Mouse (Mus musculus) E14TG2a.4 (cell line): Measurements from ENCODE around the gene Rapgef4.

ENCODE experiments used
- H3K27me3 ChIP-seq: 2 replicates; pipeline ENCODE4 v1.6.1; 2014; ENCODE audit warnings: low read length, control low read depth; ENCODE audit not compliant: insufficient read depth
- H3K36me3 ChIP-seq: 2 replicates; pipeline ENCODE4 v1.6.1; 2014; ENCODE audit warnings: low read length, control low read depth; ENCODE audit not compliant: insufficient read depth
- H3K4me1 ChIP-seq: replicated peaks from 2 replicates; pipeline ENCODE4 v1.6.1; 2014; ENCODE audit warnings: low read depth, low read length, control low read depth
- H3K4me3 ChIP-seq: replicated peaks from 2 replicates; pipeline ENCODE4 v1.5.1; 2014; ENCODE audit warnings: mild to moderate bottlenecking, low read length
- H3K9me3 ChIP-seq: 2 replicates; pipeline ENCODE4 v1.6.1; 2014; ENCODE audit warnings: low read length, control low read depth
- CTCF ChIP-seq: conservative IDR thresholded peaks from 2 replicates; pipeline ENCODE4 v1.5.1; 2014; ENCODE audit warnings: low read length
- NANOG ChIP-seq: IDR thresholded peaks from 2 replicates; pipeline ENCODE4 v1.6.1; 2014; ENCODE audit warnings: borderline replicate concordance, low read length, mixed read lengths
- POU5F1 ChIP-seq: IDR thresholded peaks from 2 replicates; pipeline ENCODE4 v1.6.1; 2014; ENCODE audit warnings: low read length, borderline replicate concordance

Rapgef4 gene

DNA sequence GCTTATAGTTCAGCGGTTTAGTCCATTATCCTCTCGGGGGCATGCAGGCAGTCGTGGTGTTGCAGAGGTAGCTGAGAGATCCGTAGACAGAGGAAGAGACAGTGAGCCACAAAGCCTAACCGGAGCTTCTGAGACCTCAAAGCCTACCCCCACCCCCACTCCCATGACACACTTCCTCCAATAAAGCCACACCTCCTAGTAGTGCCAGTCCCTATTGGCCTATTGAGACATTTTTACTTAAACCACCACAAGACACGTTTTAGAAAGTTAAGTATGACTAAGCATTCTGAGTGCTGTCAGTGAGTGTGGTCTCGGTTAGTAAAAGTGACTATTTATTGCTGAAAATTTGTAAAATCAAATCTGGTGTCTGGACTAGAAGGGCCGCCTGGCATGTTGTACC is 189.5 kb downstream of the Rapgef4 start:
- Histone ChIP-seq H3K9me3 (no peaks in the 10 kb centered on the region), H3K4me3 (no peak overlapping the region), H3K27me3 (no peaks in the 10 kb centered on the region), H3K4me1 (peaks cover 9% of the 10 kb centered on the region; the same call in 1 of the 2 replicates), H3K36me3 (no peaks in the 10 kb centered on the region)
- TF ChIP-seq NANOG = no peak
- no peak for TF ChIP-seq CTCF
- no peak for TF ChIP-seq POU5F1

DNA sequence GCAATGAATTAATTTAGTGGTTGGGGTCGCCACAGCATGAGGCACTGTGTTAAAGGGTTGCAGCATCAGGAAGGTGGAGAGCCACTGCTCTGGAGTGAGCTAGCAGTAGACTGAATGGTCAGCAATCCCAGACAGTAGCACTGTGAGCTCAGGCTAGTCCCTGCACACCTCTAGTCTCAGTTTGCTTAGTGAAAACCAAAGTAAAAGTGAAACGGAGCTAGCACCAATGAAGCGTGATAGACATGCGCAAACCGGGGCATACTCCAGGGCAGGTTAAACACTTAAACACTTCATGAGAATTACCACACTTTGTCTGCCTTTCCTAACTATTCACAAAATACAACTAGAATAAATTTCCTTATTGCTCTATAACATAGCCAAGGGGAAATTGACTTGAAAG is 190.2 kb downstream of the Rapgef4 start:
- no peak overlapping the region for H3K4me3 ChIP-seq
- peaks cover 9% of the 10 kb centered on the region; the same call in 1 of the 2 replicates for H3K4me1 ChIP-seq
- no peaks in the 10 kb centered on the region for H3K9me3 ChIP-seq
- no peaks in the 10 kb centered on the region for H3K36me3 ChIP-seq
- no peaks in the 10 kb centered on the region for H3K27me3 ChIP-seq
- TF ChIP-seq POU5F1 (no peak), CTCF (no peak), NANOG (no peak)

DNA sequence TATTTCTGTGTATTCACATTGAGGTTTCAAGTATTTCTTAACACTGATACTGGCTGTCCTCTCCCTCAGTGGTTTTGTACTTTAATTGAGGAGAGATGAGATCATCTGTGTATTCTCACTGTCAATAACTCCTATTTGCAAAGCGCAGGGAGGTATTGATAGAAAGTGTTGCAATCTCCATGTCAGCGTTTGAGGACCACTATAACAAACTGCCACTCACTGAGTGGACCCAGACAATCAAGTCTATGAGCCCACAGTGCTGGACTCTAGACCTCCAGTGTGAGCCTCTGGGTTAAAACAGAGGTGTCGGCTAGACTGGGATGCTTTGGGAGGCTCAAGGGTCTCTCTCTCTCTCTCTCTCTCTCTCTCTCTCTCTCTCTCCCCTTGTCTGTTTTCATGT is 192.0 kb downstream of the Rapgef4 start:
- H3K27me3 ChIP-seq = no peaks in the 10 kb centered on the region
- H3K4me1 ChIP-seq = peaks cover 9% of the 10 kb centered on the region; the same call in 1 of the 2 replicates
- no peaks in the 10 kb centered on the region for H3K9me3 ChIP-seq
- no peaks in the 10 kb centered on the region for H3K36me3 ChIP-seq
- H3K4me3 ChIP-seq = no peak overlapping the region
- TF ChIP-seq POU5F1 (no peak), NANOG (no peak), CTCF (no peak)

DNA sequence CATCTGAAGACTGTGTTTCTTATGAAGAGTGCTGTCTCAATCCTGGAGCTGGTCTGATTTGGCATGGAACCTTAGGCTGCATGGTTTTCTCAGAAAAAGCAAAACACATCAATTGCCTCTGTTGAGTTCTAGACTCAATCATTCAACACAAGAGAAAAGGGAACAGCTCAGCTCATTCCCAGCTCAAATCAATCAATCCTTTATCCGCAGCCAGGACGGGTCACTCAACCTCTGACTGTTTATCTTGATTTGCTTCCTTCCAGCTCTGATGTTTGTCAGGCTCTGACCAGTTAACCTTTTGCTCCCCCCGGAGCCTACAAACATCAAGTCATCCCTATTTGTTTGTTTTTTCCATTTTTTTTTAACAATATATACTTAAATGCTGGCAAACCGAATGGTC is 192.8 kb downstream of the Rapgef4 start:
- Histone ChIP-seq H3K4me1 (peaks cover 9% of the 10 kb centered on the region; the same call in 1 of the 2 replicates), H3K4me3 (no peak overlapping the region), H3K36me3 (no peaks in the 10 kb centered on the region), H3K27me3 (no peaks in the 10 kb centered on the region), H3K9me3 (no peaks in the 10 kb centered on the region)
- TF ChIP-seq POU5F1 (no peak), CTCF (no peak), NANOG (no peak)

DNA sequence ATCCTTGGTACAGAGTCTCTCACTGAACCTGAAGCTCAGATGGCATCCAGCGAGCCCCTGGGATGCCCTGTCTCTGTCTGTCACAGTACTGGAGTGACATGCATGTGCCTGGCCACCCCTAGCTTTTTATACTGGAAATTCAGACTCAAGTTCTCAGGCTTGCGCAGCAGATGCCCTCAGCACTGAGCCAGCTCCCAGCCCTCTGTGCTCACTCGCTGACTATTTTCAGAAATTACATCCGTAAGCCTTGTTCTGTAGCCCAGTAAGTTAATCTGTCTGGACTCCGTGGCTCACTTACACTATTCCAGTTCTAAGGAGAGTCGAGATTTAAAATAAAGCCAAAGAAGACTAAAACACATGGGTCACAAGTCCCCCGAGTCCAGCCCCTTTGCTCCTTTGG is 194.5 kb downstream of the Rapgef4 start:
- no peak for TF ChIP-seq CTCF
- no peak for TF ChIP-seq POU5F1
- no peak for TF ChIP-seq NANOG
- Histone ChIP-seq H3K36me3 (no peaks in the 10 kb centered on the region), H3K4me3 (no peak overlapping the region), H3K27me3 (no peaks in the 10 kb centered on the region), H3K9me3 (no peaks in the 10 kb centered on the region), H3K4me1 (peaks cover 7% of the 10 kb centered on the region; the same call in 1 of the 2 replicates)

DNA sequence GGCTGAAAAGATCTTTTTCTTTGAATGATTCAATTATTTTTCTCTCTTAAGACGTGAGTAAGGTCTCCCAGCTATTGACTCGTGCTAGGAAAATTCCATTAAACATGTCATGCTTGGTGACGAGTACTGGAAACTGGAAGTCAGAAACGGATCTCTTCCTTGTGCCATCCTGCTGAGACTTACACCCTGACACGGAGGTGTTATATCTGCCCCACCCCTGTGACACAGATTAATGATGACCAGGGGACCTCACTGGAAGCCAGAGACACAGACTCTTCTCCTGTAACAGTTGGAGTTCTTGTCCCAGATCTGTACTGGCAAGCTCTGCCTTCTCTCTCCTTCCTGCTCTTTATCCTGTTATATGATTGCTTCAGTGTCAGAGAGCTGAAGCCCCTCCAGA is 194.9 kb downstream of the Rapgef4 start:
- Histone ChIP-seq H3K4me3 (no peak overlapping the region), H3K27me3 (no peaks in the 10 kb centered on the region), H3K4me1 (0 out of 2 replicates have a peak, but pooled peaks cover 4% of the 10 kb centered on the region), H3K36me3 (no peaks in the 10 kb centered on the region), H3K9me3 (no peaks in the 10 kb centered on the region)
- TF ChIP-seq NANOG = no peak
- TF ChIP-seq POU5F1 = no peak
- no peak for TF ChIP-seq CTCF

DNA sequence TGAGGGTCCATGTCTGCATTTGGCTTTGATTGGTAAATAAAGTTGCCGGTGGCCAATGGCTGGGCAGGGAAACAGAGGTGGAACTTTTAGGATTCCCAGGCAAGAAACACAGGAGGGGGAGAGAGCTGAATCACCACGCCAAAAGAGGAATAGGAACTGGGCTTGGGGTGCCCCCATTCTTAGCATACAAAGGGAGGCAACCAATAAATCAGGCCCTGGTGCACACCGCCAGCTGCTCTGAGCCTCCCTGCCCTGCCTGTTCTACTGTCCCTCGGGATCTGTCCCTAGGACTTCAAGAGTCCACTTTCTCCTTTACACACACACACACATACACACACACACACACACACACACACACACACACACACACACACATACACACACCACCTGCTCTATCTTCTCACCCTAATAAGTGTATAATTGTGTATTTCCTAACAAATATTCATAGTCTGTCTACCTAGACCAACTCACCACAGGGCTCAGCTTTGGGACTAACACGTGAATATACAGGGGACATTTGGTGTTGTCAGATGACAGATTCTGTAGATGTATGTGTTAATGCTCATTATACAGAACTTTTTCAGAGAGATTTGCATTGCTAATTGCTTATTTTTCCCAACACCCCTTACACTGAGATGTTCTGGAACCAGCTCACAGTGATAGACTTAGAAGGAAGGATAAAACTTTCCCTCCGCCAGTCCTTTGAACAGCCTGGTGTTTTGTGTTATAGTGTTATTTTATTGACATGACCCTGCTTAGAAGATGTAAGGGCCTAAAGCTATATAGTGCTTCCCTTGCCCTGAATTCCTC is 196.4 kb downstream of the Rapgef4 start:
- Histone ChIP-seq H3K9me3 (no peaks in the 10 kb centered on the region), H3K36me3 (no peaks in the 10 kb centered on the region), H3K4me1 (0 out of 2 replicates have a peak, but pooled peaks cover 4% of the 10 kb centered on the region), H3K27me3 (no peaks in the 10 kb centered on the region), H3K4me3 (no peak overlapping the region)
- TF ChIP-seq CTCF = no peak
- no peak for TF ChIP-seq NANOG
- no peak for TF ChIP-seq POU5F1

DNA sequence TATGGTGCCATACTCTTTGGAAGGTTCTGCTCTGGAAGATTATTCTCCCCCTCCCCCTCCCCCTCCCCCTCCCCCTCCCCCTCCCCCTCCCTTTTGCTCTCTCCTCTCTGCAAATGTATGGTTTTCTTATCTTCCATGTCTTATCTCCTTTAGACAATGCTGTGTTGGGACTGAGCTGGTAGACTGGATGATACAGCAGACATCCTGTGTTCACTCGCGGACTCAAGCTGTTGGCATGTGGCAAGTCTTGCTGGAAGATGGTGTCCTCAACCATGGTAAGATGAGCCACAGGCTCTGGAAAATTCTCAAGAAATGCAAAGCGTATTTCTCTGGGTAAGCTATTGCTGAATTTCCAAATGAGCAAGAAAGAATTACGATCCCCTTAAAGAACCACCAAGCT is 197.0 kb downstream of the Rapgef4 start:
- TF ChIP-seq CTCF (no peak), POU5F1 (no peak), NANOG (no peak)
- H3K36me3 ChIP-seq = no peaks in the 10 kb centered on the region

DNA sequence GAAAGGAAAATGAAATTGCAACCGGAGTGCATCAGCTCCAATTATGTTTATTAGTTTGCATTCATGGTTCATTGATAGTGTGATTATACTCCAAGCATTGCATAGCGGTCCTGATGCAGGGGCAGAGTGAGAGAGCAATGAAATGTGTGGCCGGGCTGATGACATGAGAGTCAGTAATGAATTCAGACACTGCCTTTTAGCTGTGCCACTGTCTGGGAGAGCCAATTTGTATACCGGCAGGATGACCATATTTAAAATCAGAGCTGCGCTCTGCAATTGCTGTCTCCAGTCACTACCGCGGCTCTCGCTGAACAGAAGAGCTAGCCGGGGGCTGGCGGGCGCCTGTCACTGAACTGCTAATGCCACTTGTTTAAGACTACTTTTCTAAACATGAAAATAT is 197.5 kb downstream of the Rapgef4 start:
- H3K27me3 ChIP-seq = no peaks in the 10 kb centered on the region
- H3K36me3 ChIP-seq = no peaks in the 10 kb centered on the region
- no peak overlapping the region for H3K4me3 ChIP-seq
- H3K4me1 ChIP-seq = 0 out of 2 replicates have a peak, but pooled peaks cover 1% of the 10 kb centered on the region
- no peaks in the 10 kb centered on the region for H3K9me3 ChIP-seq
- TF ChIP-seq POU5F1 (no peak), CTCF (no peak), NANOG (no peak)

More for the DNA sequence above, 197.0 kb downstream of the Rapgef4 start:
- Histone ChIP-seq H3K4me1 (0 out of 2 replicates have a peak, but pooled peaks cover 4% of the 10 kb centered on the region), H3K27me3 (no peaks in the 10 kb centered on the region), H3K4me3 (no peak overlapping the region), H3K9me3 (no peaks in the 10 kb centered on the region)
